Mouse (Mus musculus): Measurements from ENCODE around the gene Rps27a. TPM values are rescaled to one million over a fixed set of nuclear protein-coding genes. Genes with fewer than 3 reads are reported as not detected.
A peak's percentile ranks its signal among the peaks of the same experiment; 100 is the strongest.
"Not testable (repeated sequence)": the region's sequence is repeated elsewhere in the genome, so short reads cannot be mapped to it uniquely, and the experiment has no call there.

The Rps27a gene
- polyA plus RNA-seq, 1 experiment from 2014 or later = 1,084 TPM

DNA sequence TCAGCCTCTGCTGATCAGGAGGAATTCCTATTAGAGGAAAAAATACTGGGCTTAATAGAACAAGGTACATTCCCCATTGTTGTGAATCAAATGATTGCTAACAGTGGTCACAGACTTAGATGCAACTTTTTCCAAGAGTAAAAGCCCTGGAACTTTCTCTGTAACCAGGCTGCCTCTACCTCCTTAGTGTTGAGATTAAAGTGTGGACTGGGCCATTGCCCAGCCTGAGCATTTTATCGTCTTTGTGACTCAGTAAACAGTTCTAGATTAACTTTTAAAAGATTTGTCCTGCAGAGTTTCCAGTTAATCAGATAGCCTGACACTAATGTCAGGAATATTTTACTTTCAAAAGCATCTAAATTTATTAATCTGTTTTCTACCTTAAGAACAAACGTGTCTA is 1.1 kb downstream of the Rps27a start:
- 29% methylated on average over 2 of the region's 2 CpGs for WGBS
- peak overlapping the region; percentile 94 for H3K27ac ChIP-seq (replicated peaks)
- no peaks in the 10 kb centered on the region for H3K27me3 ChIP-seq (replicated peaks; ENCODE audit: low read depth, poor library complexity, severe bottlenecking)
- peaks cover 13% of the 10 kb centered on the region for H3K4me1 ChIP-seq
- peak overlapping the region; percentile 82 for H3K4me3 ChIP-seq
- H3K36me3 ChIP-seq (replicated peaks) = peaks cover 52% of the 10 kb centered on the region
- H3K9me3 ChIP-seq = no peaks in the 10 kb centered on the region
- no peak for DNase-seq (ENCODE audit: low spot score)

DNA sequence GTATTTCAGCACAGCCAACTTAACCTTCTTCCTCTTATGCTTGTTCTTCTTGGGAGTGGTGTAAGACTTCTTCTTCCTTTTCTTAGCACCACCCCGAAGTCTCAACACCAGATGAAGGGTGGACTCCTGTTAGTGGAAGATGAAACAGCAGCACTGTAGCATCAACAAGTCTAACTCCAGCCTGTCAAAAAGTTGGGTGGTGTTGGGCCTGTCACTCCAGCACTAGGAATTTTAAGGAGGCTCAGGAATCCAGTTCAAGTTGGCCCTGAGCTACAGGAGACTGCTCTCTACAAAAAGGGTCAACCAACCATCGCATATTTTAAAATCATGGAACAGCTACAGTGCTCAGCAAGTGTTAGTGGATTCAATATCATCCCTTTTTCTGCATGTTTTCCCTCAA is 1.6 kb downstream of the Rps27a start:
- Histone ChIP-seq H3K4me3 (peak overlapping the region; percentile 82), H3K4me1 (peaks cover 13% of the 10 kb centered on the region), H3K36me3 (replicated peaks) (peaks cover 57% of the 10 kb centered on the region), H3K27ac (replicated peaks) (peak overlapping the region; percentile 94; the same call in 1 of the 2 replicates)
- not testable (repeated sequence) for H3K9me3 ChIP-seq; H3K27me3 ChIP-seq (replicated peaks; ENCODE audit: low read depth, poor library complexity, severe bottlenecking); DNase-seq (ENCODE audit: low spot score)
- 94% methylated on average over 2 of the region's 2 CpGs for WGBS

DNA sequence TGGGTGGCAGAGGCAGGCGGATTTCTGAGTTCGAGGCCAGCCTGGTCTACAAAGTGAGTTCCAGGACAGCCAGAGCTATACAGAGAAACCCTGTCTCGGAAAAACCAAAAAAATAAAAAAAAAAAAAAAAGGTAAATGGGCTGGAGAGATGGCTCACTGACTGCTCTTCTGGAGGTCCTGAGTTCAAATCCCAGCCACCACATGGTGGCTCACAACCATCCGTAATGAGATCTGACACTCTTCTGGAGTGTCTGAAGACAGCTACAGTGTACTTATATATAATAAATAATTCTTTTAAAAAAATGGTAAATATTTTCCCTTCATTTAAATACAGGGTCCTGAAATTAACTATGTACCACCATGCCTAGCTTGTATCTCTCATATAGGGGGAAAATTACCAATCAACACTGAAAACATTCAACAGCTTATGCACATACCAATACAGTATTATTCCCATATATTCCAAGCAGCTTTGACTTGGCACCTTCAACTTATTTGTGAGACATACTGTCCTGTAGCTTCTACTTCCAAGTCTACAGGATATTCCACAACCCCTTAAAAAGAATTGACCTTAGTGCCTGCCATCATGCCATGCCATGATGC is 2.7 kb downstream of the Rps27a start:
- H3K9me3 ChIP-seq; DNase-seq (ENCODE audit: low spot score); H3K27me3 ChIP-seq (replicated peaks; ENCODE audit: low read depth, poor library complexity, severe bottlenecking); H3K27ac ChIP-seq (replicated peaks); H3K4me3 ChIP-seq: not testable (repeated sequence)
- Histone ChIP-seq H3K36me3 (replicated peaks) (peaks cover 67% of the 10 kb centered on the region), H3K4me1 (peaks cover 13% of the 10 kb centered on the region)
- WGBS = 88% methylated on average over 4 of the region's 4 CpGs

DNA sequence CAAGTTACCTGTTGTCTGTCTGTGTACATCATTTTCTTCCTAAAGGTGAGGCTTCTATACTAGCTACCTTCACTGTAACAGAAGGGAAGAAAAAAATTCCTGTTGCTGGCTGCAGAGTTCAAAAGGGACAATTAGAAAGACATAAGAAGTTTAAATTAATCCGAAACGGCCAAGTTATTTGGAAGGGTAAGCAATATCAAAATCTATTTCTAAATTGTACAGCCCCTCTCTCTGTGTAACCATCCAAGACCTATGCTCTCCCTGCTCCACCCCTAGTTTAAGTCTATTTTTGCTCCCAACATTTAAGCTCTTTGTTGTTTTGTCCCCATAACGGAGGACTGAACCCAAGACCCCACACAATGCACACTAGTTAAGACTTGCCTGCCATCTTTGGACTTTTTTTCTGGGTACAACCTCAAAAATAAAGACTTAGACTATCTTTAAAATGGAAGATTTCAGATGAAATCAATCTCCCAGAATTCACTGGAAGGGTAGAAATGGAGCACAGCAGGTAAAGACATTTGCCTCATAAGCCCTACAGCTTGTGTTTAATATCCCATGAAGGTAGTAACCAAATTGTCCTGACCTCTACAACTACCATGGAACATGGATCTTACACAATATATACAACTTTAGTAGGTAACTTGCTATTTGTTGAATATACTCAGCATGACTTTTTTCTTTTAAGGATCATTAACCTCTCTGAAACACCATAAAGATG is 3.5 kb downstream of the Rps27a start:
- no peaks in the 10 kb centered on the region for H3K9me3 ChIP-seq
- DNase-seq (ENCODE audit: low spot score) = no peak
- no peak overlapping the region for H3K27ac ChIP-seq (replicated peaks)
- H3K36me3 ChIP-seq (replicated peaks) = peaks cover 75% of the 10 kb centered on the region
- H3K4me3 ChIP-seq = no peak overlapping the region
- H3K27me3 ChIP-seq (replicated peaks; ENCODE audit: low read depth, poor library complexity, severe bottlenecking) = no peaks in the 10 kb centered on the region
- WGBS = 92% methylated on average over 3 of the region's 3 CpGs
- H3K4me1 ChIP-seq = peaks cover 13% of the 10 kb centered on the region

DNA sequence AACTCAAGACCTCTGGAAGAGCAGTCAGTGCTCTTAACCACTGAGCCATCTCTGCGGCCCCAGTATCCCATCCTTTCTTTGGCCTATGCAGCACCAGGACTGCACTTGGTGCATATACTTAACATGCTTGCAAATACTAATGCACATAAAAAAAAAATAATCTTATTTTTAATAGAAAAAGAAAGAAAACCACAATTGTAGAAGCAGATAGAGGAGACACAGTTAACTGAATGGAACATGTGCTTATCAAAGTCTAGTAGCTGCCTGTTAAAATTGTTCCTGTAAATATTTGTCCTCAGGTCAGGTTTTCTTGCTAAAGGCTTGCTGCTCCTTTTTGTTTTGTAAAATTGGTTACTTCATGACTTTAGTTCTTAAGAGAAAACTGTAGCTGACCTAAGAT is 9.7 kb downstream of the Rps27a start:
- no peak for DNase-seq (ENCODE audit: low spot score)
- H3K27ac ChIP-seq (replicated peaks) = no peak overlapping the region
- no peak overlapping the region for H3K4me3 ChIP-seq
- H3K36me3 ChIP-seq (replicated peaks) = peaks cover 85% of the 10 kb centered on the region
- no peaks in the 10 kb centered on the region for H3K4me1 ChIP-seq
- H3K9me3 ChIP-seq = no peaks in the 10 kb centered on the region
- WGBS = 97% methylated on average over 1 of the region's 1 CpGs
- H3K27me3 ChIP-seq (replicated peaks; ENCODE audit: low read depth, poor library complexity, severe bottlenecking) = no peaks in the 10 kb centered on the region

DNA sequence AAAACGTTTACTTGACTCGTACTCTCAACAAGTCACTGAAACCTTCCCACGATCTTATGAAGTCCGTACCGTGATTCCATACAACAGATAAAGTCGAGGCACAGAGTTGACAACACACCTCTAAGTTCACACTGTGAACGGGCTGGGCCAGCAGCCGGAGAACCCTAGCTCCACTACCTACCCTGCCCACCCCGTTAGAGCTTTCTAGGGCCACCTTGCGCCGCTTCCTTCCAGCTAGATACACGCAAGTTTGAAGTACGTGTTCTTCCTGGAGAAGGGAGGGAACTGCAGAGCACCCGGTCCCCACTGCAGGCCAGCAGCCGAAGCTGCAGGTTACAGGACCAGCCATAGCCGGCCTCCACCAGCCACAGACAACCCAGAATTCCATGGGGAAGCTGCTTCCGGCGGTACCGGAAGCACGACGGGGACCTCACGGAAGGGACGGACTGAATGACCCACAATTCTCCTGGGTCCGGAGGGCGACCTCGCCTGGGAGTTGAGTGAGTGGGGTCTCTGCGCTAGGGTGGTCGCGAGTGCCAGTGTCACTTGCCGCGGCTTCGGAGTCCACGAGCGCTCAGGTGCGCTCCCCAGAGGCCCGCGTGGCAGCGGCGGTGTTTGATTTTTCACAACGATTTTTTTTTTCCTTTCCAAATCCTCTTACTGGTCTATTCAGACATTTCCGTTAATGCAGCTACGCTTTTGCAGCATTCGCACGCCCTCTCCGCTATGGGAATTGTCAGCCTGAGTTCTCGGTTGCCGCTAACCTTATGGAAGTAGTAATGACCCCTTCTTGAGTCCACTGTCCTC is 21.7 kb downstream of the Rps27a start, which contains the start of gene Mtif2:
Gene Mtif2 (plus strand): TSS at position 421 of the 807 bp plus-strand sequence.
- peak within 1 kb of the TSS; percentile 92 for H3K27ac ChIP-seq (replicated peaks)
- DNase-seq (ENCODE audit: low spot score) = peak; percentile 89
- 3% methylated on average over 47 of the region's 47 CpGs for WGBS

DNA sequence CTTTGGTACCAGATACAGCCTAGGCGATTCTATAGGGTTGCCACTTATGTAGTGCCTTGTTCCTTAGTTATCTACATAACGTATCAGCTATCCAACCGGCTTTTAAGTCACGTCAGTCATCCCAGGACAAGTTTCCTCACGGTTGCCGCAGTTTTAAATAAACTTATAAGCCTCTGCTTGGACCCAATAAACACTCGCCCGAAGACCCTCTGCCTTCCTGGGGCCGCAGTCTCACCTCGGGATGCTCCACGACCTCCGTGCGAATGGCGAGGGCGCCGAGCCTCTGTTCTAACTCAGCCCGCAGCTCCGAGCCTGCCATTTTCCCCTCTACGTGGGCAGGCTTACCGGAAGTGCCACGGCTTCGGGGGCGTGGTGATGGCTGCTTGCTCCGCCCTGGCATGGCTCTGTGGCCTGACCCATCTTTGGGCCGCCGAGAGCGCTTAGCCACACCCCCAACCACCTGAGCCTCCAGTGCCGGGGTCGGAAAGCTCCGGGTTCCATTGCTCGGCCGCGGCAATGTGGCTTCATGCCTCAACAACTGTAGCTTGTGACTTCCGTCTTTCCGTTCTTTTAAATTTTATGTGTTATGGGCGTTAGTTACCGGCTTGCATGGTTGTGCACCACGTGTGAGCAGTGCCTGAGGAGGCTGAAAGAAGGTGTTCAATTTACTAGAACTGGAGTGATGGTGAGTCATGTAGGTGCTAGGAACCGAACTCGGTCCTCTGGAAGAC is 33.1 kb downstream of the Rps27a start, which contains the start of gene Prorsd1:
Gene Prorsd1 (minus strand): TSS at position 352 of the 731 bp plus-strand sequence.
- no peaks in the 10 kb centered on the region for H3K9me3 ChIP-seq
- peak within 1 kb of the TSS; percentile 77 for H3K4me3 ChIP-seq
- DNase-seq (ENCODE audit: low spot score) = peak; percentile 94
- no peaks in the 10 kb centered on the region for H3K27me3 ChIP-seq (replicated peaks; ENCODE audit: low read depth, poor library complexity, severe bottlenecking)
- 3% methylated on average over 40 of the region's 40 CpGs for WGBS
- H3K27ac ChIP-seq (replicated peaks) = peak within 1 kb of the TSS; percentile 88
- H3K4me1 ChIP-seq = peaks cover 6% of the 10 kb centered on the region
- peaks cover 25% of the 10 kb centered on the region for H3K36me3 ChIP-seq (replicated peaks)

More for the DNA sequence above, 21.7 kb downstream of the Rps27a start, which contains the start of gene Mtif2:
- peak within 1 kb of the TSS; percentile 79 for H3K4me3 ChIP-seq
- no peaks in the 10 kb centered on the region for H3K27me3 ChIP-seq (replicated peaks; ENCODE audit: low read depth, poor library complexity, severe bottlenecking)
- H3K36me3 ChIP-seq (replicated peaks) = peaks cover 15% of the 10 kb centered on the region
- H3K9me3 ChIP-seq = no peaks in the 10 kb centered on the region
- peaks cover 10% of the 10 kb centered on the region for H3K4me1 ChIP-seq

DNA sequence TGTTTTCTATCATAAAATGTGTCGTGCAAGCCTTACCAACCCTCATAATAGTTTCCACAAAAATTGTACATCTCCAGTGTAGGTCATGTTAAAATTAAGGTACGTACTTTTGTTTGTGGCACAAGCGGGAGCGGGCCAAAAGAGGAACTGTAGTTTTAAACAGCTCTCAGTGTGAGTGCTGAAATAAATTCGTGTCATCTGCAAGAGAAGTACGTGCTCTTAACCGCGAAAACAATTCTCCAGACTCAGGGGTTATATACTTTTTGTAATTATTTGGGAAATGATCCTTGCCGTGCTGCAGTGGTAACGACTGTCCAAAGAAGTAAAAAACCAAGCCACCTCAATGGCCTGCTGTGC is 33.6 kb downstream of the Rps27a start:
- Histone ChIP-seq H3K9me3 (no peaks in the 10 kb centered on the region), H3K4me3 (peak overlapping the region; percentile 77), H3K4me1 (peaks cover 6% of the 10 kb centered on the region), H3K36me3 (replicated peaks) (peaks cover 26% of the 10 kb centered on the region), H3K27ac (replicated peaks) (peak overlapping the region; percentile 88), H3K27me3 (replicated peaks; ENCODE audit: low read depth, poor library complexity, severe bottlenecking) (no peaks in the 10 kb centered on the region)
- no peak for DNase-seq (ENCODE audit: low spot score)
- WGBS = 29% methylated on average over 10 of the region's 10 CpGs

DNA sequence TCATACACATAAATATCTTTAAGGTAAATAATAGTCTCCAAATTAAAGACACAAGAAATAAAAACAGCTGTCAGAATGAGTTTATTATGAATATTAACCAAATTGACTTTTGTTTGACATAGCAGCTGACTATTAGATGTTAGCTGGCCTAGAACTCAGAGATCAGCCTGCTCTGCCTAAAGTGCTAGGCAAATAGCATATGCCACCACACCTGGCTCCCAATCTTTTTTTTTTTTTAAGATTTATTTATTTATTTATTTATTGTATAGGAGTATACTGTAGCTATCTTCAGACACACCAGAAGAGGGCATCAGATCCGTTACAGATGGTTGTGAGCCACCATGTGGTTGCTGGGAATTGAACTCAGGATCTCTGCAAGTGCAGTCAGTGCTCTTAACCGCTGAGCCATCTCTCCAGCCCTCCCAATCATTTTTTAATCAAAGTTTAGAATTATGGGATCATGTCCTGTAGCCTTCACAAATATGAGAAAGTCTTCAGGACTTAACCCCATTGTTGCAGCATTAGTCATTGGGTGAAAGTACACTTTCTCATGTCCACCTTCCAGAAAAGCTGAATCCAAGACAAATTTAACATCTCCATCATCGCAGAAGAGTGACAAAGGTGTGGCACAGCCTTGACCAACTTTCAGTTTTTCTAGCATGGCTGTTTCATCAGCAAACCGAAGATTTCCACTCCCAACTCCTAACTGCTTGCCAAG is 34.9 kb downstream of the Rps27a start:
- no peaks in the 10 kb centered on the region for H3K9me3 ChIP-seq
- H3K4me1 ChIP-seq = peaks cover 6% of the 10 kb centered on the region
- H3K27ac ChIP-seq (replicated peaks) = no peak overlapping the region
- no peak for DNase-seq (ENCODE audit: low spot score)
- no peaks in the 10 kb centered on the region for H3K27me3 ChIP-seq (replicated peaks; ENCODE audit: low read depth, poor library complexity, severe bottlenecking)
- H3K4me3 ChIP-seq = no peak overlapping the region
- WGBS = 91% methylated on average over 4 of the region's 4 CpGs
- peaks cover 26% of the 10 kb centered on the region for H3K36me3 ChIP-seq (replicated peaks)

DNA sequence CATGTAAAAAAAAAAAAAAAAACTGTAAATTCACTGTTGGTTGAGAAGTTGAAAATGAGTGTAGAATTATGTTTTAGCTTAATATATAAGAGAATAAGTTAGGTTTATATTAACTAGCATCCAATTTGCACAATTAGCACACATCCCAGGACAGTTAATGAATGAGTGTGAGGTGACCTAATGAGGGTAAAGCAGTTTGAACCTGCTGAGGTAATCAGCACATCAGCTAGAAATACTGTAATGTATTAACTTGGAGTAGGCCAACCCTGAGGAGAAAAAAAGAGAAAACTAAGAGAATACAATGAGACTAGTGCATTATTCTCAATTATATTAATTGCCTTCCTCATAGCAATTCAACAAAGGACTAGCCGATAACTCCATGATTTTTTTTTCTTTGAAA is 38.5 kb downstream of the Rps27a start:
- 99% methylated on average over 1 of the region's 1 CpGs for WGBS
- Histone ChIP-seq H3K27me3 (replicated peaks; ENCODE audit: low read depth, poor library complexity, severe bottlenecking) (no peaks in the 10 kb centered on the region), H3K9me3 (no peaks in the 10 kb centered on the region), H3K4me3 (no peak overlapping the region), H3K27ac (replicated peaks) (no peak overlapping the region), H3K4me1 (peaks cover 6% of the 10 kb centered on the region), H3K36me3 (replicated peaks) (peaks cover 44% of the 10 kb centered on the region)
- DNase-seq (ENCODE audit: low spot score) = no peak

DNA sequence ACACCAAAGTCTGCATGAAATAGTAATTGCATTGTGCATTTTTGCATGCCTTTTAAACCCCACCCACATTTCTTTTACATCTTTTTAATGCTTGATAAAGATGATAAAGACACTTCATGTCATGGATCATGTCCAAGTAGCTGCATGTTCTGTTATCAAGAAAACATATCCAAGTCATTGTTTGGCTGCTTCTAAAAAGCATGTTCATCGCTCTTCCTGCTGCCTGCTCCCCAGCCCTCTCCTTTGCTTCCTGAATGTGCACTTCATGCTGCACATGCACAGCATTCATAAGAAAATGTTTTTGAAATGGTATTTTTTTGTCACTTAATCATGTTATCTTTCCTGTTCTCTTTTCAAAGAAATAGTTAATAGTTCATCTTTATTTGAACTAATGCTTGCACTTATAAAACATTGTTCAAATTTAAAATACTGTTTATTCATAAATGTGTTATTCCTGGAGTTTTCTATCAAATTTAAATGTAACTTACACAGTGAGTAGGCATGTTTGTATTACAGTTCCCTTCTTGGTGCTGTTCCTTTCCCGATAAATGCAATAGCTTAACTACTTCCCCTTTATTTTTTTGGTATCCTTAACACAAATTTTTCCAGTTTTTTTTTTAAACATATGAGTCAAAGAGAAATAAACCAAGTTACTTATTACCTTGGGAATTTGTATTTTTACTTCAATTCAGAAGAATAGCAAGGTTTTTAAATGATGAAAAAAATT is 42.8 kb downstream of the Rps27a start:
- H3K4me3 ChIP-seq = no peak overlapping the region
- no peak for DNase-seq (ENCODE audit: low spot score)
- no peaks in the 10 kb centered on the region for H3K9me3 ChIP-seq
- H3K36me3 ChIP-seq (replicated peaks) = peaks cover 52% of the 10 kb centered on the region
- no peak overlapping the region for H3K27ac ChIP-seq (replicated peaks)
- H3K27me3 ChIP-seq (replicated peaks; ENCODE audit: low read depth, poor library complexity, severe bottlenecking) = no peaks in the 10 kb centered on the region
- 89% methylated on average over 2 of the region's 2 CpGs for WGBS
- no peaks in the 10 kb centered on the region for H3K4me1 ChIP-seq

All from embryonic facial prominence, embryonic 10.5 days (tissue).